Mouse (Mus musculus): Measurements from ENCODE around the gene Acer2. TPM values are rescaled to one million over a fixed set of nuclear protein-coding genes. Genes with fewer than 3 reads are reported as not detected.

The Acer2 gene
- polyA plus RNA-seq, 1 experiment from 2014 or later = 9.4 TPM

DNA sequence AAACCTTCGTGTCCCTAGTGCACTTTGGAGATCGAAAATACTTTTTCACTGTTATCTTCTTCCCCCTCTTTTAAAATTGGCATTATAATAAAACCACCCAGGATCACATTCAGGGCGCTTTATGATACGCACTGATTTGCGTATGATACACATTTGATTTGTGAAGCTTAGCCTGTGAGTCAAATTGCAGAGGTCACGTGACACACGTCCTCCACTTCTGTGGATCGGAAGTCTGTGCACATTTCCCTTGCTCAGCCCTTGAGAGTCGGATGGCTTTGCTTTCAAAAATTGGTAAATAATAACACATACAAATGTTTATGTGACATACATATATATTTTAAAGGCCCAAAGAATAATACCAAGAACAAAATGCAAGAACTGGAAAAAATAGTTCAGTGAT, 62.0 kb downstream of the Acer2 start:
- H3K9me3 ChIP-seq = peaks cover 4% of the 10 kb centered on the region; the same call in 1 of the 2 replicates
- H3K4me1 ChIP-seq (replicated peaks) = peaks cover under 1% of the 10 kb centered on the region
- H3K4me3 ChIP-seq = no peak overlapping the region
- no peak overlapping the region for H3K27ac ChIP-seq
- WGBS = 94% methylated on average over 9 of the region's 9 CpGs
- H3K36me3 ChIP-seq = peaks cover 12% of the 10 kb centered on the region
- DNase-seq (ENCODE audit: low spot score) = no peak
- H3K27me3 ChIP-seq (ENCODE audit: insufficient read depth, poor library complexity, severe bottlenecking) = no peaks in the 10 kb centered on the region

DNA sequence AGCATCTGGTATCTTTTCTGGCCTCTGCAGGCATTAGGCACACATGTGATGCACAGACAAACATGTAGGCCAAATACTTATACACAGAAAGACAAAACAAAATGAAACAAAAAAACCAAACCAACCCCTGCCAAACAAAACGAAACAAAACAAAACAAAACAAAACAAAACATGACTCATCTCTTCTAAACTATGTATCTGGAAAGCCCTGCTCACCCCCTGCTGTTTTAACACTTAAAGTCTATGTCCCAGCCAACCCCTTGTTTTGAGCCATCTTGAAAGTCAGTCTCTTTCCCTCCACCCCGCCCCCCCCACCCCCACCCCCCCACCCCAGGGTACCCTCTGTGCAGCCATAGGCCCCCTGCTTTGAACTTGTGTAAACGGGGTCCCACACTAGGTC, 62.5 kb downstream of the Acer2 start:
- Histone ChIP-seq H3K27me3 (ENCODE audit: insufficient read depth, poor library complexity, severe bottlenecking) (no peaks in the 10 kb centered on the region), H3K27ac (no peak overlapping the region), H3K4me3 (no peak overlapping the region), H3K9me3 (peaks cover 4% of the 10 kb centered on the region; the same call in 1 of the 2 replicates), H3K4me1 (replicated peaks) (no peaks in the 10 kb centered on the region), H3K36me3 (peaks cover 12% of the 10 kb centered on the region)
- DNase-seq (ENCODE audit: low spot score) = no peak
- 62% methylated on average over 3 of the region's 3 CpGs for WGBS

DNA sequence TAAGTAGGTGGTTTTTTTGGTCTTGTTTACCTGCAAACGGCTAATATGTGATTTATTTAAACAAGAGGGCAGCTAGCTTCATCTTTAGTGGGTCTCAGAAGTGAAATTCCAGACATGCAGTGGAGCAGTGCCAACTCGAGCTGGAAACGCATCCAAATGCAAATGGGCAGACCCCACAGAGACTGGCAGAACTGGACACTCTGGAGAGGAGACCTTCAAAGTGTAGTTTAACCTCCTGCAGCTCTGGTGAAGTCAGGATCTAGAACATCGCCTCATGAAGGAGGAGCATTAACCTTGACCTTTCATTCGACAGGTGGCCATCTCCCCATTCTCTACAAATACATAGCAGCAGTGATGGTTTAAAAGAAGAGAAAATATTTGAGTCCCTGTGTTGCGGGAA, 68.5 kb downstream of the Acer2 start:
- Histone ChIP-seq H3K9me3 (no peaks in the 10 kb centered on the region), H3K4me1 (replicated peaks) (no peaks in the 10 kb centered on the region), H3K36me3 (no peaks in the 10 kb centered on the region), H3K4me3 (no peak overlapping the region), H3K27ac (no peak overlapping the region), H3K27me3 (ENCODE audit: insufficient read depth, poor library complexity, severe bottlenecking) (no peaks in the 10 kb centered on the region)
- DNase-seq (ENCODE audit: low spot score) = no peak
- WGBS = 85% methylated on average over 6 of the region's 6 CpGs

DNA sequence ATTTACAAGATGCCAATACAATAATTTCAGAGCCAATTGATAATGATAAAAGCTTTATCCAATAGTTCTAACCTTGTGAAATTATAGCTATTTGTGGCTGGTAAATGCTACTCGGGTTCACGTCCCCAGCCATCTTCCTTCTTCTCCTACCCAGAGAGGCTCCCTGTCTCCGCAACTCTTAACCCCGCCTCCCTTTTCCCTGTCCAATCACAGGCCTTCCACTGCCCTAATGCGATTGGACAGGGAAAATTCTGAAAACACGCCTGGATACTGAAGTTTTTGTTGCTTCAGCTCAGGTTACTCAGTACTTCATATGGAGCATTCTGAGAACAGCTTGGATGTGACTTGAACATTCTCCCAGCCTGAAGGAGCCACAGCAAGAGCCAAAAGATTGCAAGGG, 69.1 kb downstream of the Acer2 start:
- Histone ChIP-seq H3K9me3 (no peaks in the 10 kb centered on the region), H3K4me1 (replicated peaks) (no peaks in the 10 kb centered on the region), H3K27me3 (ENCODE audit: insufficient read depth, poor library complexity, severe bottlenecking) (no peaks in the 10 kb centered on the region), H3K36me3 (no peaks in the 10 kb centered on the region), H3K4me3 (no peak overlapping the region), H3K27ac (no peak overlapping the region)
- no peak for DNase-seq (ENCODE audit: low spot score)
- WGBS = 52% methylated on average over 6 of the region's 6 CpGs

DNA sequence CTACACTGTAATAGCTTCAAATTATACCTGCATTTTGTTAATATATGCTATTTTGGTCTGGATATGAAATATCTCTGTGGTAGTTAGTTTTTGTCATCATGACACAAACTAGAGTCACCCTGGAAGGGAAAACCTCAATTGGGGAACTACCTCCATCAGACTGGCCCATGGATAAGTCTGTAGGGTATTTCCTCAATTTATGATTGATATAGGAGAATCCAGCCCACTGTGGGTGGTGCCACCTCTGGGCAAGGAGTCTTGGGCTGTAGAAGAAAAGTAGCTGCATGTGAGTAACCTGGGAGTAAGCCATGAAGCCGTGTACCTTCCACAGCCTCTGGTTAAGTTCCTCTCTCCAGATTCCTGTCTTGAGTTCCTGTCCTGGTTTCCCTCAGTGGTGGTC, 74.6 kb downstream of the Acer2 start:
- Histone ChIP-seq H3K4me3 (no peak overlapping the region), H3K9me3 (no peaks in the 10 kb centered on the region), H3K27me3 (ENCODE audit: insufficient read depth, poor library complexity, severe bottlenecking) (no peaks in the 10 kb centered on the region), H3K36me3 (no peaks in the 10 kb centered on the region), H3K27ac (no peak overlapping the region), H3K4me1 (replicated peaks) (0 out of 2 replicates have a peak, but pooled peaks cover 5% of the 10 kb centered on the region)
- no peak for DNase-seq (ENCODE audit: low spot score)
- 87% methylated on average over 1 of the region's 1 CpGs for WGBS

DNA sequence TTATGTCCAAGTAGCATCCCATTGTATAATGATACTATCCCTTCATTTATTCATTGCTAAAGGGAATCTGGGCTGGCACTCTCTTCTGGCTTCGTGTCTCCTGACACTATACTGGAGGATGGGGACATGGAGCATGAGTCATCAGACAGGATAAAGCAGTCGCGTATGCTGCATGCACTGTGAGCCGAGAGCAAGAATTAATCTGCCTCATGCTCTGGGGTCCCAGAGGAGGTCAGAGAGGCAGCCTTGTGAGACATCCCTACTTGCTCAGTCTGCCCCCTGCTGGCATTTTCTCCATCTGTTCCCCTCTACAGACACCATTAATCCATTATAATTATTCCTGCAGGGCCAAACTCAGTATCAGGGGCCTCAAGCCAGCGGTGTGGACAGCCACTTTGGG, 79.3 kb downstream of the Acer2 start:
- H3K27me3 ChIP-seq (ENCODE audit: insufficient read depth, poor library complexity, severe bottlenecking) = no peaks in the 10 kb centered on the region
- WGBS = 66% methylated on average over 5 of the region's 5 CpGs
- peak; percentile 20 for DNase-seq (ENCODE audit: low spot score)
- no peaks in the 10 kb centered on the region for H3K9me3 ChIP-seq
- H3K36me3 ChIP-seq = no peaks in the 10 kb centered on the region
- H3K4me1 ChIP-seq (replicated peaks) = peaks cover 10% of the 10 kb centered on the region; the same call in 1 of the 2 replicates
- H3K27ac ChIP-seq = no peak overlapping the region
- H3K4me3 ChIP-seq = no peak overlapping the region

DNA sequence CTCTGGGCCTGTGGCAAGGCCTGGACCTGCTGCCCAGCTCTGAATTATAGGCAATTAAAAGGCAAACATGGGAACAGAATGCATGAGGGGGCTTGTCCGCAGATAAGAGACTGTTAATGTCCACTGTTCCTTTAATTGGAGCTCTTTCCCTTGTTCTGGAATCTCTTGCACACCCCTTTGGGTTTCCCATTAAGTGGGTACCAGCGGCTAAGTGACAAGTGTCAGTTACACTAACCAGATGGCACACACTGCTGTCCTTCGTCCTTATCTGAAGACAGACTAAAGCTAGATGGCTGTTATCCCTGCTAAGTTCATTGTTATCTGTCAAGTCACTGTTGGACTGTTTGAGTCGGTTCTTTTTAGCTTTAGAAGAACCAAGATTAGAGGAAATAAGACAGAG, 81.3 kb downstream of the Acer2 start:
- WGBS = 80% methylated on average over 4 of the region's 4 CpGs
- Histone ChIP-seq H3K4me1 (replicated peaks) (peaks cover 10% of the 10 kb centered on the region; the same call in 1 of the 2 replicates), H3K4me3 (no peak overlapping the region), H3K27ac (no peak overlapping the region), H3K27me3 (ENCODE audit: insufficient read depth, poor library complexity, severe bottlenecking) (no peaks in the 10 kb centered on the region), H3K36me3 (no peaks in the 10 kb centered on the region), H3K9me3 (no peaks in the 10 kb centered on the region)
- no peak for DNase-seq (ENCODE audit: low spot score)

DNA sequence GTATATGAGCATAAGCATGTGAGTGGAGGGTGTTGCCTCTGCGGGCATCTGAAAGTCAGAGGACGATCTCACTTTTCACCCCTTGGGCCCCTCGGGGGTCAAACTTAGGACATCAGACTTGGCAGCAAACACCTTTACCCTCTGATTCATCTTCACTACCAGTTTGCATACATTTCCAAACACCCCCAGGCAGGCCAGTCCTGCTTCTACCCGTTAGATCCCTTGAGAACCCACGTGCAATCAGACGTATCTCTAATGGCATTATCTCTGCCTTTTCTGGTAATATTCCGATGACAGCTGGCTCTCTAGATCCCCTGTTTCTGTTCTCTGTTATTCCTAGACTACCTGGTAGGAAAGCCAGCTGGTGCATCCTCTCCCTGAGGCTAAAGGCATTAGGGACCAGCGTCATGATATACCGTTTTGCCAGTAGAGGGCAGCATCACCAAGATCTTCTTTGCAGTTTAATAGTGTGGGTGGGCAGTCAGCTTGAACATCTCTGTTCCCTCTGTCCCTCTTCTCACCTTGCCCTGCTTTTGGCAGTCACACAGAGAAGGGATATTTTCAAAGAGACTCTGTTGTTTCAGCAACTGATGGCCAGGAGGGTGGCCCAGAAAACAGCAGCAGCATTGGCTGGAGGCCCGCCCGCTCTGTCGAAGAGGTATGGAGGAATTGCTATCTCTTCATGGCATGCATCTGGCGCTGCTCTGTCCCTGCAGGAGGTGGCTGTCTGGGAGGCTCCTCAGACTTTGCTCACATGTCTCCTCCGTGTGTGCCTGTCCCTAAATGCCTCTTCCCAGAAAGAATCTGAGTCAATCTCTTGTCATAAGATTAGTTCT, 83.6 kb downstream of the Acer2 start:
- DNase-seq (ENCODE audit: low spot score) = peak; percentile 59
- Histone ChIP-seq H3K36me3 (no peaks in the 10 kb centered on the region), H3K4me1 (replicated peaks) (peaks cover 10% of the 10 kb centered on the region; the same call in 1 of the 2 replicates), H3K27me3 (ENCODE audit: insufficient read depth, poor library complexity, severe bottlenecking) (no peaks in the 10 kb centered on the region), H3K27ac (no peak overlapping the region), H3K9me3 (no peaks in the 10 kb centered on the region), H3K4me3 (no peak overlapping the region)
- 43% methylated on average over 14 of the region's 14 CpGs for WGBS

DNA sequence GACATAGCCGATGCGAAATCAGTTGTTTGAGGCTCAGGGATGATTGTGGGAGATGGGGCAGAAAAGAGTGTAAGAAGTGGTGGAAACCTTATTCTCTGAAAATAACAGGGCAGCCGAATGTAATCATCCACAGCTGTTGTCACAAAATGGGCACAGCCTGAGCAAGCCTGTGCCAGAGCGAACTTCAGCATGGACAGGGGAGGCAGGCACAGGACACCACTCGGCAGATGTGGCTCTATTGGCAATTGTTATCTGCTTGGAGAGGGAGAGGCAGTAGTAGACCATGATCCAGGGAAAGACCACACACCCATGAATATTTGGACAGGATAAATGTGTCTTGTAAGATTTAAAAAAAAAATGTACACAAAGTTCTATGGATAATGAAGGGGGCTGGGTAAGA, 103.1 kb downstream of the Acer2 start:
- 90% methylated on average over 5 of the region's 5 CpGs for WGBS
- H3K4me1 ChIP-seq (replicated peaks) = no peaks in the 10 kb centered on the region

More for the DNA sequence above, 103.1 kb downstream of the Acer2 start:
- 0 out of 2 replicates have a peak, but pooled peaks cover 3% of the 10 kb centered on the region for H3K9me3 ChIP-seq
- H3K36me3 ChIP-seq = no peaks in the 10 kb centered on the region
- no peaks in the 10 kb centered on the region for H3K27me3 ChIP-seq (ENCODE audit: insufficient read depth, poor library complexity, severe bottlenecking)
- no peak overlapping the region for H3K4me3 ChIP-seq
- DNase-seq (ENCODE audit: low spot score) = no peak
- H3K27ac ChIP-seq = no peak overlapping the region

Other genes starting within 250 kb of the Acer2 start
- 84.7 and 88.9 TPM in 2 replicates for gene Plin2, start 204.3 kb upstream of the Acer2 start, polyA plus RNA-seq (2016; fragmentation: Nextera tagmentation; extraction: Ambion mirVana)
- 5.4 and 5.5 TPM in 2 replicates for gene Dennd4c, start 125.8 kb upstream of the Acer2 start, polyA plus RNA-seq (2016; fragmentation: Nextera tagmentation; extraction: Ambion mirVana)
- gene Rps6, start 17.0 kb upstream of the Acer2 start, polyA plus RNA-seq (2016; fragmentation: Nextera tagmentation; extraction: Ambion mirVana) = 569 and 645 TPM in 2 replicates